In the genomic region with DNA sequence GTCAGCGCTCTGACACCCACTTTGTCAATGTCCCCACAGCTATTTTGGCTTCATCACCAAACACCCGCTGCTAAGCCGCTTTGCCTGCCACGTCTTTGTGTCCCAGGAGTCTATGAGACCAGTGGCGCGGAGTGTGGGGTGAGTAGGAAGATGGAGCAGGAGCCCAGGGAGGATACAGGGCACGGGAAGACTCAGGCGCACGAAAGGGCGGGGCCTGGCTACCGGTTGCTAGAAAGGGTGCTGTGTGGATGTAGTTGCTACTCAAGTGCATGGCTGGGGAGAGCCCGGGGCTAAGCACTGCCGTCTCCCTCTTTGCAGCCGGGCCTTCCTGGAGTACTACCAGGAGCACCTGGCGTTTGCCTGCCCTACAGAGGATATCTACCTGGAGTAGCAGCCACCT, we compare ENCODE assay signal across 17 mouse cellular contexts. TPM values are rescaled to one million over a fixed set of nuclear protein-coding genes. Genes with fewer than 3 reads are reported as not detected.
"Had no signal": no experiment of that assay in that cellular context is flagged by ENCODE, and none has a peak within 500 bp of the region (broad histone marks: within the 10 kb centered on the region; RNA-seq: fewer than 3 reads in every experiment).

No protein-coding gene starts in this region.

- DNase-seq: gastrocnemius, postnatal 14 days; gastrocnemius, postnatal 36 days; heart, adult 18-20 months; heart, postnatal 10 days; heart, postnatal 36 days; kidney, adult 11 months; kidney, adult 2 months; kidney, adult 9 months; kidney, postnatal 14 days; kidney, postnatal 36 days; layer of hippocampus, postnatal 36 days; left cerebral cortex, postnatal 4 days; lung, adult 18-20 months had no signal

RNA-seq across cellular contexts. Expression of a gene that starts 7.6 kb away (rescaled TPM):
- total RNA-seq: hematopoietic stem cell, adult 5-6 weeks; liver, adult 2 months had no signal

RNA-seq across cellular contexts. Expression of a gene that starts 31.8 kb away (rescaled TPM):
- total RNA-seq: hematopoietic stem cell, adult 5-6 weeks; layer of hippocampus, postnatal 14 days; left cerebral cortex, postnatal 10 days; liver, adult 2 months had no signal
